Mouse (Mus musculus): ENCODE measurements around the gene Fbxo17.

DNA sequence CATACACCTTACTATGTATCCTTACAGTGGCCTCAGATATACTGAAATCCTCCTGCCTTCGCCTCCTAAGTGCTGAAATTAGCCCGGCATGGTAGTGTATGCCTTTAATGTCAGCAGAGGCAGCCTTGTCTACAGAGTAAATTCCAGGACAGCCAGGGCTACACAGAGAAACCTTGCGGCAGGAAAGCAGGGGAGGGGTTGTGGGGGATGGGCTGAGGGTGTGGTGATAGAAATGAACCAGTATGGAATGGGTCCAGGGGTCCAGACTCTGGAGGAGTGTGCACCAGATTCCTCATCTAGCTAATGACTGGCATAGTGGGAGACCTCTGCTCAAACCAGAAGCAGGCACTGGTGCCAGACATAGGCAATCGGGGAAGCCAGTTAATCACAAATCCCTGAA, 2.6 kb downstream of the Fbxo17 start:
- no peak for TF ChIP-seq POLR2A (IDR thresholded peaks at IDR 0.05; ENCODE audit: extremely low read depth, insufficient read depth, low read length)
- no peak for TF ChIP-seq CTCF (IDR thresholded peaks at IDR 0.05; ENCODE audit: low read depth, low read length)
